ENCODE assay signal across 8 mouse cellular contexts in the genomic region with DNA sequence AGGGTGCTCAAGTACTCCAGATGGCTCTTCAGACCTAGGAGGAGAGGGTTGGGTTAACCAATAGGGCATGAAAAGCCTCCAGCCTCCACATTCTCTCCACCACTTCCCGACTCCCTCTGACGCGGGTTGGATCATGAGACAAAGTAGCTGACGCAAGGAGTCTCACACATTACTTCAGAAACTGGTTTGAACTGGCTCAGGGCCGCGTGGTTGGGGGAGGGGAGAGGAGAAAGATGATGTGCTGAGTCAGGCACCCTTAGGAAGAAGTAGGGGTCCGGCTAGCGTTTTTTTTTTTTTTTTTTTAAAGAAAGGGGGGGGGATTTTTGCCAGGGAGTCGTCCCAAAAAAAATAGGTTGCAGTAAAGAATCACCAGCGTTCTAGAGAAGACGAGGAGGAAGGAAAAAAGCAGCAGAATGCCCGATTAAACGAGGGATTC. TPM values are rescaled to one million over a fixed set of nuclear protein-coding genes. Genes with fewer than 3 reads are reported as not detected.
A peak's percentile ranks its signal among the peaks of the same experiment; 100 is the strongest.
DNase-seq lines count a peak whose midpoint lies in the region; ATAC-seq and TF ChIP-seq lines count a peak whose summit lies in the region.

No protein-coding gene starts in this region.

- H3K4me2 ChIP-seq in forebrain, embryonic 11.5 days (ENCODE audit: low read depth, low read length, severe bottlenecking): peak overlapping the region; percentile 59
- H3K4me2 ChIP-seq in heart, embryonic 16.5 days (ENCODE audit: low read depth, low read length): peak overlapping the region; percentile 65
- peak overlapping the region; percentile 66 for H3K4me2 ChIP-seq in neural tube, embryonic 14.5 days (ENCODE audit: low read depth, low read length)

- peak overlapping the region; percentile 96 for H3K27ac ChIP-seq in ES-Bruce4 (ENCODE audit: insufficient read depth, low read length)
- peak overlapping the region; percentile 81 for H3K27ac ChIP-seq in brown adipose tissue, adult 24 weeks (replicated peaks; ENCODE audit: low read depth, low read length)
- H3K27ac ChIP-seq in forebrain, embryonic 11.5 days (ENCODE audit: low read depth, low read length): peak overlapping the region; percentile 62
- peak overlapping the region; percentile 97 for H3K27ac ChIP-seq in heart, embryonic 16.5 days (ENCODE audit: low read length)
- peak overlapping the region; percentile 88 for H3K27ac ChIP-seq in neural tube, embryonic 14.5 days (ENCODE audit: low read depth, low read length)

- peak; percentile 80 for ATAC-seq in forebrain, embryonic 11.5 days (replicated peaks; ENCODE audit: low FRiP score)
- ATAC-seq in heart, embryonic 16.5 days (replicated peaks; ENCODE audit: extremely low read depth, insufficient read depth, low FRiP score): peak; percentile 43
- peak; percentile 70 for ATAC-seq in neural tube, embryonic 14.5 days (ENCODE audit: low read depth)

- peak overlapping the region; percentile 81 for H3K9ac ChIP-seq in ES-Bruce4 (ENCODE audit: low read depth, poor library complexity, severe bottlenecking)
- peak overlapping the region; percentile 94 for H3K9ac ChIP-seq in forebrain, embryonic 11.5 days (ENCODE audit: low read length)
- H3K9ac ChIP-seq in heart, embryonic 16.5 days (ENCODE audit: low read length): peak overlapping the region; percentile 94
- peak overlapping the region; percentile 85 for H3K9ac ChIP-seq in neural tube, embryonic 14.5 days (replicated peaks; ENCODE audit: low read depth, low read length)

- no peak for TF ChIP-seq CTCF in ES-Bruce4 (IDR thresholded peaks at IDR 0.05; ENCODE audit: low read depth, low read length)
- no peak for TF ChIP-seq CTCF in lung, adult 2 months (IDR thresholded peaks at IDR 0.05; ENCODE audit: insufficient read depth, low read length)

- no peaks in the 10 kb centered on the region for H3K27me3 ChIP-seq in ES-Bruce4 (ENCODE audit: control insufficient read depth, insufficient read depth, low read length, poor library complexity, severe bottlenecking)
- H3K27me3 ChIP-seq in forebrain, embryonic 11.5 days (ENCODE audit: control insufficient read depth, insufficient read depth, low read length): no peaks in the 10 kb centered on the region
- H3K27me3 ChIP-seq in heart, embryonic 16.5 days (ENCODE audit: control insufficient read depth, insufficient read depth, low read length): no peaks in the 10 kb centered on the region
- H3K27me3 ChIP-seq in neural tube, embryonic 14.5 days (ENCODE audit: control insufficient read depth, insufficient read depth, low read length): no peaks in the 10 kb centered on the region

- peak overlapping the region; percentile 94 for H3K4me3 ChIP-seq in ES-Bruce4 (ENCODE audit: low read depth, low read length)
- peak overlapping the region; percentile 80 for H3K4me3 ChIP-seq in brown adipose tissue, adult 24 weeks (ENCODE audit: insufficient read depth, low read depth, low read length)
- H3K4me3 ChIP-seq in forebrain, embryonic 11.5 days (ENCODE audit: low read depth, low read length): peak overlapping the region; percentile 89
- H3K4me3 ChIP-seq in heart, embryonic 16.5 days (ENCODE audit: low read length): peak overlapping the region; percentile 93
- peak overlapping the region; percentile 84 for H3K4me3 ChIP-seq in lung, adult 2 months (replicated peaks; ENCODE audit: extremely low read depth, low read depth, low read length)
- peak overlapping the region; percentile 76 for H3K4me3 ChIP-seq in neural tube, embryonic 14.5 days (ENCODE audit: low read depth, low read length)

- peak; percentile 88 for DNase-seq in forebrain, embryonic 11.5 days (ENCODE audit: low spot score)
- peak; percentile 85 to 94 for DNase-seq in kidney, postnatal 25 days
- peak; percentile 80 for DNase-seq in lung, adult 2 months
- peak; percentile 83 for DNase-seq in testis, postnatal 14 days (ENCODE audit: low spot score)

- TF ChIP-seq EP300 in ES-Bruce4 (IDR thresholded peaks at IDR 0.05; ENCODE audit: insufficient read depth, low read depth, low read length): peak; percentile 93

- no peaks in the 10 kb centered on the region for H3K4me1 ChIP-seq in ES-Bruce4 (ENCODE audit: control insufficient read depth, insufficient read depth, low read length)
- H3K4me1 ChIP-seq in brown adipose tissue, adult 24 weeks (ENCODE audit: control insufficient read depth, insufficient read depth, insufficient read length, low read length): peaks cover 7% of the 10 kb centered on the region; the same call in 1 of the 2 replicates
- peaks cover 2% of the 10 kb centered on the region; the same call in 1 of the 2 replicates for H3K4me1 ChIP-seq in forebrain, embryonic 11.5 days (replicated peaks; ENCODE audit: control insufficient read depth, insufficient read depth, low read length)
- H3K4me1 ChIP-seq in heart, embryonic 16.5 days (ENCODE audit: control insufficient read depth, insufficient read depth, low read length): peaks cover 29% of the 10 kb centered on the region
- H3K4me1 ChIP-seq in lung, adult 2 months (ENCODE audit: control insufficient read depth, insufficient read depth, low read length): peaks cover 16% of the 10 kb centered on the region
- peaks cover 15% of the 10 kb centered on the region for H3K4me1 ChIP-seq in neural tube, embryonic 14.5 days (ENCODE audit: control insufficient read depth, insufficient read depth, low read length)

- WGBS in forebrain, embryonic 11.5 days: under 1% methylated on average over 13 of the region's 13 CpGs
- WGBS in heart, embryonic 16.5 days: under 1% methylated on average over 13 of the region's 13 CpGs
- WGBS in lung, adult 2 months: under 1% methylated on average over 13 of the region's 13 CpGs
- 0% methylated on average over 13 of the region's 13 CpGs for WGBS in neural tube, embryonic 14.5 days

- H3K9me3 ChIP-seq in ES-Bruce4 (replicated peaks; ENCODE audit: control insufficient read depth, insufficient read depth, low read length, poor library complexity, severe bottlenecking): no peaks in the 10 kb centered on the region
- no peaks in the 10 kb centered on the region for H3K9me3 ChIP-seq in forebrain, embryonic 11.5 days (ENCODE audit: control insufficient read depth, low read length)
- no peaks in the 10 kb centered on the region for H3K9me3 ChIP-seq in heart, embryonic 16.5 days (replicated peaks; ENCODE audit: control insufficient read depth, low read length)
- no peaks in the 10 kb centered on the region for H3K9me3 ChIP-seq in neural tube, embryonic 14.5 days (ENCODE audit: control insufficient read depth, low read length)

- H3K36me3 ChIP-seq in ES-Bruce4 (ENCODE audit: control insufficient read depth, insufficient read depth, low read length, poor library complexity, severe bottlenecking): peaks cover 43% of the 10 kb centered on the region
- peaks cover 16% of the 10 kb centered on the region for H3K36me3 ChIP-seq in forebrain, embryonic 11.5 days (ENCODE audit: control insufficient read depth, insufficient read depth, low read length)
- peaks cover 25% of the 10 kb centered on the region for H3K36me3 ChIP-seq in heart, embryonic 16.5 days (ENCODE audit: control insufficient read depth, insufficient read depth)
- peaks cover 29% of the 10 kb centered on the region for H3K36me3 ChIP-seq in neural tube, embryonic 14.5 days (ENCODE audit: control insufficient read depth, insufficient read depth, low read length)

- peak; percentile 41 for TF ChIP-seq POLR2A in ES-Bruce4 (IDR thresholded peaks at IDR 0.05; ENCODE audit: insufficient read depth, low read length)
- TF ChIP-seq POLR2A in lung, adult 2 months (IDR thresholded peaks at IDR 0.05; ENCODE audit: borderline replicate concordance, extremely low read depth, low read depth, low read length): peak; percentile 7; the same call in 1 of the 2 replicates

RNA-seq across cellular contexts. Expression of gene Slc3a2, which starts 10.3 kb away (rescaled TPM):
- 170 TPM in 2 replicates for polyA plus RNA-seq in ES-Bruce4 (2011; ENCODE audit: insufficient read depth, insufficient read length, low read depth, missing spikeins)
- 32.8 and 41.0 TPM in 2 replicates for polyA plus RNA-seq in brown adipose tissue, adult 24 weeks (2012; ENCODE audit: insufficient read depth, insufficient read length, missing spikeins)
- 132 and 143 TPM in 2 replicates for polyA plus RNA-seq in forebrain, embryonic 11.5 days (2014; fragmentation: Nextera tagmentation; extraction: Ambion mirVana)
- polyA plus RNA-seq in heart, embryonic 16.5 days (2015; fragmentation: Nextera tagmentation; extraction: Ambion mirVana): 66.4 and 68.8 TPM in 2 replicates
- 263 and 265 TPM in 2 replicates for polyA plus RNA-seq in lung, adult 2 months (2012; rRNA removed)
- polyA plus RNA-seq in neural tube, embryonic 14.5 days (2014; fragmentation: Nextera tagmentation; extraction: Ambion mirVana): 145 and 163 TPM in 2 replicates

RNA-seq across cellular contexts. Expression of gene Wdr74, which starts 22.7 kb away (rescaled TPM):
- polyA plus RNA-seq in ES-Bruce4 (2011; ENCODE audit: insufficient read depth, insufficient read length, low read depth, missing spikeins): 81.1 and 97.0 TPM in 2 replicates
- polyA plus RNA-seq in brown adipose tissue, adult 24 weeks (2012; ENCODE audit: insufficient read depth, insufficient read length, missing spikeins): 28.2 and 31.8 TPM in 2 replicates
- polyA plus RNA-seq in forebrain, embryonic 11.5 days (2014; fragmentation: Nextera tagmentation; extraction: Ambion mirVana): 79.5 and 89.2 TPM in 2 replicates
- polyA plus RNA-seq in heart, embryonic 16.5 days (2015; fragmentation: Nextera tagmentation; extraction: Ambion mirVana): 53.5 and 54.9 TPM in 2 replicates
- 19.5 and 21.3 TPM in 2 replicates for polyA plus RNA-seq in lung, adult 2 months (2012; rRNA removed)
- polyA plus RNA-seq in neural tube, embryonic 14.5 days (2014; fragmentation: Nextera tagmentation; extraction: Ambion mirVana): 88.5 and 91.5 TPM in 2 replicates

RNA-seq across cellular contexts. Expression of gene 1700092M07Rik, which starts 27.6 kb away (rescaled TPM):
- 2.2 TPM in 1 of 2 replicates, not detected in the other for polyA plus RNA-seq in ES-Bruce4 (2011; ENCODE audit: insufficient read depth, insufficient read length, low read depth, missing spikeins)
- not detected in 2 replicates for polyA plus RNA-seq in brown adipose tissue, adult 24 weeks (2012; ENCODE audit: insufficient read depth, insufficient read length, missing spikeins)
- polyA plus RNA-seq in forebrain, embryonic 11.5 days (2014; fragmentation: Nextera tagmentation; extraction: Ambion mirVana): 2.3 and 3.1 TPM in 2 replicates
- polyA plus RNA-seq in heart, embryonic 16.5 days (2015; fragmentation: Nextera tagmentation; extraction: Ambion mirVana): 0.63 and 0.74 TPM in 2 replicates
- not detected in 2 replicates for polyA plus RNA-seq in lung, adult 2 months (2012; rRNA removed)
- 1.8 and 2.6 TPM in 2 replicates for polyA plus RNA-seq in neural tube, embryonic 14.5 days (2014; fragmentation: Nextera tagmentation; extraction: Ambion mirVana)

RNA-seq across cellular contexts. Expression of gene Stx5a, which starts 28.3 kb away (rescaled TPM):
- 45.6 and 47.1 TPM in 2 replicates for polyA plus RNA-seq in ES-Bruce4 (2011; ENCODE audit: insufficient read depth, insufficient read length, low read depth, missing spikeins)
- polyA plus RNA-seq in brown adipose tissue, adult 24 weeks (2012; ENCODE audit: insufficient read depth, insufficient read length, missing spikeins): 30.7 and 43.6 TPM in 2 replicates
- 88.4 and 93.8 TPM in 2 replicates for polyA plus RNA-seq in forebrain, embryonic 11.5 days (2014; fragmentation: Nextera tagmentation; extraction: Ambion mirVana)
- polyA plus RNA-seq in heart, embryonic 16.5 days (2015; fragmentation: Nextera tagmentation; extraction: Ambion mirVana): 91.5 and 91.7 TPM in 2 replicates
- polyA plus RNA-seq in lung, adult 2 months (2012; rRNA removed): 79.0 and 88.0 TPM in 2 replicates
- polyA plus RNA-seq in neural tube, embryonic 14.5 days (2014; fragmentation: Nextera tagmentation; extraction: Ambion mirVana): 115 and 120 TPM in 2 replicates

RNA-seq across cellular contexts. Expression of gene Nxf1, which starts 44.0 kb away (rescaled TPM):
- polyA plus RNA-seq in ES-Bruce4 (2011; ENCODE audit: insufficient read depth, insufficient read length, low read depth, missing spikeins): 122 and 200 TPM in 2 replicates
- 51.6 and 58.1 TPM in 2 replicates for polyA plus RNA-seq in brown adipose tissue, adult 24 weeks (2012; ENCODE audit: insufficient read depth, insufficient read length, missing spikeins)
- polyA plus RNA-seq in forebrain, embryonic 11.5 days (2014; fragmentation: Nextera tagmentation; extraction: Ambion mirVana): 238 and 247 TPM in 2 replicates
- polyA plus RNA-seq in heart, embryonic 16.5 days (2015; fragmentation: Nextera tagmentation; extraction: Ambion mirVana): 134 and 145 TPM in 2 replicates
- 61.4 and 85.3 TPM in 2 replicates for polyA plus RNA-seq in lung, adult 2 months (2012; rRNA removed)
- polyA plus RNA-seq in neural tube, embryonic 14.5 days (2014; fragmentation: Nextera tagmentation; extraction: Ambion mirVana): 120 and 140 TPM in 2 replicates

Comparison
In these comparisons a context has a peak if more than half of its experiments do, and no peak if none do; other contexts are left out.
1. Peak in every context shown above with its lines: DNase-seq, ATAC-seq, H3K4me3 ChIP-seq and H3K27ac ChIP-seq.